Mouse (Mus musculus) mature B cell (primary cell): ENCODE measurements around the gene Med27.
"Not testable (repeated sequence)": the region's sequence is repeated elsewhere in the genome, so short reads cannot be mapped to it uniquely, and the experiment has no call there.

ENCODE experiments used
- in situ Hi-C: fragments of 300-500 bp; cut with MboI; formaldehyde crosslinking; loops from 2 replicates; pipeline ENCODE4 v1.14.3; 2019

The Med27 gene

DNA sequence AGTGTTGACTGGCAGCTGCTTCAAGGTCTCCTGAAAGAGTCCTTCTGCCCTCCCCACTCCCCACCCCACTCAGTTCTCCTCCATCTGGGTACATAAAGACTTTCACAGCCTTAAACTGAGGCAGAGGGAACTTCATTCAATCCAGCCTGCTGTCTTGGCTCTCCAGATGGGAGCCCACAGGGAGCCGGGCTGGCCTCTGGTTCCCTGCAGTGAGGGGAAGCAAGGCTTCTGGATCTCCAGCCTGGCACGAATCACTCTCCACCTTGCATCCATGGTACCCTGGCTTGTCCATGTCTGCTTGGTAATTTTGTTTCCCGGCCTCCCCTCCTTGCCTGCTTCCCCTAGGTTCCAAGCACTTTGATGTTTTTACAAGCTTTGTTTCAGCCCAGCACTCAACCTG is 172.8 kb downstream of the Med27 start:
- in situ Hi-C loops = no loop called here

DNA sequence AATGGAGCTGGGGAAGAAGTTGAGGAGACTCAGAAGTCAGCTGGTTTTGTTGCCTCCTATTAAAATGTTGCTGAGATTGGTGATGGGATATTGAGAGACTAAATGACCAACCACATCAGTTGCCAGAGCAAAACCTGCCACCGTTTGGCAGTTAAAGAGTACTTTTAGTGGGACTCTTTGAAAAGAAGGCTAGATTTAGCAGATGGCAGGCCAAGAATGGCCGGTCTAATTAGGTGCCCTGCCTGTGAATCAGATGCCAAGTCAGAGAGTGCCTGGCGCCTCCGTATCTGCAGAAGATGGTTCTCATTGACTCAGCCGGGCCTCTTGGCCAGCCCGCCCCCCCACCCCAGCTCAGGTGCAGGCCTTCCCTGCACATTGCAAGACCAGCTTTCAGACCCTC is 173.6 kb downstream of the Med27 start:
- in situ Hi-C loops = no loop called here

DNA sequence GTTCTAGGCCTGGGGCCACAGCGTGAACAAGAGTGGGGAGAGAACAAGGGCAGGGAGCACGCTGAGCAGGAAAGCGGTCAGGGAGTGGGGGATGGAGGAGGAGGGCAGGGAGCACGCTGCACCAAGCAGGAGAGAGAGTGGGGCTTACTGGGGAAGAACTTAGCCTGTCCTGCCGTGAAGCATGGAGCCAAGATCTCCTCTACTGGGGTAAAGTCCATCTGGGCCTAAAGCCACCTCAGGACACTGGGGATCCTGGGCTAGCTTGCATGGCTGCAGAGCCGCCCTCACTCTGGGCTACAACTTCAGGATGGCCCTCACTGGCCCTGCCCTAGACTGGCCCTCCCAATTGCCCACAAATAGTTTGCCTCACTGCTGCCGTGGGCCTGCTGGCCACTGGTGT is 174.9 kb downstream of the Med27 start:
- in situ Hi-C loops = no loop called here

DNA sequence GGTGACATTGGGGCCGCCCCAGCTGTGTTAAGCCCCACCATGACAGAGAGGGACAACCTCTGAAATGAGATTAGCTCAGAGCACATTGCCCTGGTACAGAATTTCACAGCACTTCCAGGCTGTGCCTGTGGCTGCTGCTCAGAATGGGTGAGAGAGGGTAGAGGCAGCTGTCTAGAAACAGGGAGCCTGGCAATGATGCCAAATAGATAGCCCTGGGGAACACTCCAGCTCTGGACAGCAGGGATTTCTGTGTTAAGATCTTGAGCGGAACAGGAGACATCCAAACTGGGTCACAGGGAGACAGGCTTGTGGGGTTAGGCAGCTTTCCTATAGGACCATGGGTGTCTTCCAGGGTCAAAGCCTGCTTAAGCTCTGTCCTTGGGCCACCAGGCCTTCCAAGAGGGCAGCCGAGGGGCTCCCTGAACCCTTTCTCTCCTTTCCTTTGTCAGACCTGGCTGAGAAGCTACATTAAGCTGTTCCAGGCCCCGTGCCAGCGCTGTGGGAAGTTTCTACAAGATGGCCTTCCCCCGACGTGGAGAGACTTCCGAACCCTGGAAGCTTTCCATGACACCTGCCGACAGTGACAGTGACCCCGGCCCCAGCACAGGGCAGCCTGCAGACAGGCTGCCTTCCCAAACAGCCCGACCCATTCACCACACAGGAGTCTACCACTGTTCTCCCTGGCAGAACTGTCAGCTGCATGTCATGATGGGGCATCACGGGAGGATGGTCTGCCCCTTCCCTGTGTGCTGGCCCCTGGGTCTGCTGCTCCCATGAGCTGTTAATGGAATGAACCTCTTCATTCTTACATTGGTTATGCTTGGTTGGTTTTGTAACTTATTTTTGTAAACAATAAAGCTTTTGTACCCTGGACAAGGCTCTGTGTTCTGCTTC is 177.5 kb downstream of the Med27 start:
- in situ Hi-C loops = no loop called here

DNA sequence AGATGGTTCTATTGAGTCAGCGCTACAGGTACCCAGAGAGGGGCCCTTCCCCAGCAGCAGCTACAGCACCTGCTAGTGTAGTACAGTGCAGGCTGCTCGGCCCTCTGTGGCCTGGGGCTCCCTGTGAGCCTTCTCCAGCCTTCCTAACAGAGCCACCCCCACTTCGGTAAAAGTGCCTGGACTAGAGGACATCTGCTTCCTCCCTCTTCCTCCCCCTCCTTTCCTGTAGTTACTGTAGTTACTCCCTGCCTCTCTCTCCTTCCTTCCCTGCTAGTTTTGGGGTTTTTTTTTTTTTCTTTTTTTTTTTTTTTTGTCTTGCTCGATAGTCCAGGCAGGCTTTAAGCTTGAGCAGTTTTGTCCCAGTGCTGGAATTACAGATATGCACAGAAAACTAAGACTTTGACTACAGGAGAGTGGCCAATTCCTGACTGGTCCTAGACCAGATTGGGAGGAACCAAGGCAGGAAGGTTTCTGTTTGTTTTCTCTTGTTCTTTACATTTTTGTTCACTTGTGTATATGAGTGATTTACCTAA is 178.7 kb downstream of the Med27 start:
- in situ Hi-C loops = no loop called here

DNA sequence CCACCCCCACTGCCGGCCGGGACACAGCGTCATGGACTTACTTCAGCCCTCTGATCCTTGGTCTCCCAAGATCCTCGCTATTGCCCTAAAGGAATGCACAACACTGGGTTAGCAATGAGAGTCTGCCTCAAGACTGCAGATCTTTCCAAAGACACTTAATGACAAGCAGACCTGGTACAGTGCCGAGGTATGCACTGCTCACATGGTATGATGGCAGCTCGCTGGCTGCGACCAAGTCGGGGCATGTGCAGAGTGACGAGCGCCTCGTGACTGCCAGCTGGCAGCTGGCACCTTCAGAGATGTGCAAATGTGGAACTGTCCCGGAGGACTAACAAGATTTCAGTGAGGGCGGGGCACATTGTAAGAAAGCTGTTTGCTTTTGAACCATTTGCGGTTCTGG is 179.6 kb downstream of the Med27 start:
- in situ Hi-C loops = no loop called here

DNA sequence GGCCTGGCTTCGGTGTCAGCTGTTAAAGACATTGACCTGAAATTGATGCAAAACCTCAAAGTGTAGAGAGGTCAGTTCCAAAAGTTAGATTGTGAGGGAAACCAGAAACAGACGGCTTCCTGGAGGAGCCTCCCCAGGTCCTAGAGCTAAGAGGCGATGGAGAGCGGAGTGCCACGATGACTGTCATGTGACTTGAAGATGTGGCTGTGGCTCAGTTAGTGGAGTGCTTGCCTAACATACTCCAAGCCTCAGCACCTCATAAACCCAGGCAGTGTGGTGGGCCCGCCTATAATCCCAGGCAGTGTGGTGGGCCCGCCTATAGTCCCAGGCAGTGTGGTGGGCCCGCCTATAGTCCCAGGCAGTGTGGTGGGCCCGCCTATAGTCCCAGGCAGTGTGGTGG is 180.9 kb downstream of the Med27 start:
- in situ Hi-C loops = not testable (repeated sequence)

DNA sequence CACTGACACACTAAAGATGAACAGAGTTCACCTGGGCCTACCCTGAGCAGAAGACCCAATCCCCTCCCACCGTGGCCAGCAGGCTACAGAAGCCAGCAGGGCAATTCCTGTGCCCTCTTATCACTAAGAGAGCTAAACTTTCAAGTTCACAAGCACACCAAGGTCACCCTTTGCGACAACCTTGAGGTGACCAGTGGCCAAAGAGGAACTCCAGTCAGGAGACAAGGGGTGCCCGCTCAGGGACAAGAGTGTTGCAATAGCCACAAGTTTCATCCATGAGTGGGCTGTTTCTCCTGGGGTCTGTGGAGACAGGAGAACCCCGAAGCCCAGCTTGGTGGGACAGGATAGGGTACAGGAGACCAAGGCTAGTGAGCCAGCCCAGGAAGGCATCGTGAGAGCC is 182.2 kb downstream of the Med27 start:
- in situ Hi-C loops = no loop called here

DNA sequence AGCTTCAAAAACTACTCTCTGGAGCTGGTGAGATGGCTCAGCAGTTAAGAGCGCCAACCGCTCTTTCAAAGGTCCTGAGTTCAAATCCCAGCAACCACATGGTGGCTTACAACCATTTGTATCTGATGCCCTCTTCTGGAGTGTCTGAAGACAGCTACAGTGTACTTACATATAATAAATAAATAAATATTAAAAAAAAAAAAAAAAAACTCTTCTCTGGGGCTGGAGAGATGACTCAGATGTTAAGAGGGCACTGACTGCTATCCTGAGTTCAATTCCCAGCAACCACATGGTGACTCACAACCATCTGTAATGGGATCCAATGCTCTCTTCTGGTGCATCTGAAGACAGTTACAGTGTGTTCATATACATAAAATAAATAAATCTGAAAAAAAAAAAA is 183.2 kb downstream of the Med27 start:
- in situ Hi-C loops = not testable (repeated sequence)

DNA sequence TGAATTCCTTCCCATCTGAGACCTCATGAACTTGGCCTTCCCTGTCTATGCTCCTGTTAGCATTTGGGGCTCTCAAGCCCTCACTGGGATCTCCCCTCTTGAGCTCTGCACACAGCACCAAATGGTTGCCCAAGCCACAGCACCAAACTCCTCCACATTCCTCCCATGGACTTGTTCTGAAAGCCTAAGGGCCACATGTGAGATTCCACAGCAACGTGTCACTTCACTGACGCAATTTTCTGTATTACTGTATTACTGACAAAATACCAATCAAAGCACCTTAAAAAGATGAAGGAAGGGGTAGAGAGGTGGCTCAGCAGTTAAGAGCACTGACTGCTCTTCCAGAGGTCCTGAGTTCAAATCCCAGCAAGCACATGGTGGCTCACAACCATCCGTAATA is 185.6 kb downstream of the Med27 start:
- in situ Hi-C loops = no loop called here

DNA sequence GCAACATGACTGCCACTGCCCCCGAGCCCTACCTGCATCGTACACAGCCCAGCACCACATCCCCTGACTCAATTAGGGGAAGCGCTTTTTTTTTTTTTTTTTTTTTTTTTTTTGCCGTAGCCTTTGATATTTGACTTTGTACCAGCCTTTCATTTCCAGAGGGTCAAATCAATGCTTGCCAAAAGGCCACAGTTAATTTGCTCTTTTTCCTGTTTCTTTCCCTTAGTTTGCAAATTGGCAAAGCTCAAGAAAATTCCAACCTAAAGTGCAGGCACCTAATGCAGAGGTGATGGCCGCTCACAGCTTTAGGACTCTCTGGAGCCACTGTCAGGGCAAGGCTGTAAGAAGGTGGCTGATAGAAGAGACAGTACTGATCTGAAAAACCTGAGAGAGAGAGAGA is 186.3 kb downstream of the Med27 start:
- in situ Hi-C loops = no loop called here

DNA sequence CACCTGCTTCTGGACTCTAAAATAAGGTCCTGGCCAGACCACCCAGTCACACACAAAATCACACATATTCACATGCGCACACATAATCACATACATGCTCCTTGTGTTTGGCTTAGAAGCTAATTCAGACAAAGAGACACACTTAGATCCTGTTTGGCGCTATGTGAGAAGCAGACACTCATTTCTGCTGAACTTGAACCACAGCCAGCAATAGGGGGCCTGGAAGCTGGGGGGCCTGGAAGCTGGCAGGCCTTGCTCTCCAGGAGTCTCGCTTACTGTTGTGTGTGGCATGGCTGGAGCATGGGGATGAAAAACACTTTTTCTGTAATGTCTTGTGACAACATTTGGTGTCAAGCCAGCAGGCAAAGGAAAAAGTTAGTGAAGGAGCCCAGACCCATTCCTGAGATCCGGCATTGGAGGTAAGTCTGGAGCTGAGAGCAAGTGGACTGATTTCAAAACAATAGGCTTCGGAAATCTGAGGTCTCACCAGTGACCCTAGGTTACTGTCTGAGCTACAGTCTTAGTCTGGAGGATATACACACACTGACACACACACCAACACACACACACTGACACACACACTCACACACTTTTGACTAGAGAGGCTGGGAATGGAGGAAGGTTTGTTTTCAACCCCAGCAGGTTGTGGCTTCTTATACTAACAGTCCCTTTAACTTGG is 189.1 kb downstream of the Med27 start:
- in situ Hi-C loops = no loop called here

DNA sequence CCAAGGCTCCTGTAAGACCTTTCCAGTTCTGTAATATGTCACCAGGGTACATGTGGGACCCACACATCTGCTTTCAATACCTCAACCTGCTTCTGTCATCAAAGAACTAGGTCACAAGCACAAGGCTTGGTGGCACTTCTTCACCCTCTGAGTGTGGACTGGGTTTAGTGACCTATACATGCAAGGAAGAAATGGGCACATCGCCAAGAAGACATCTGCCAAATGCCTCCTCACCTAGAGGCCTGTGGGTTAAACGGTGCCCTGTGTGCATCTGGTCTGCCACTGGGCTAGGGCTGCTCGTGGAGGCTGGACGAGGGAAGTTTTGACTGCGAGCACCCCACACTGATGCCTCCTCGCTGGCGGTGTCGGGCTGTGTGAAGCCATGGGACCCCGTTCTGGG is 189.9 kb downstream of the Med27 start:
- in situ Hi-C loops = no loop called here

DNA sequence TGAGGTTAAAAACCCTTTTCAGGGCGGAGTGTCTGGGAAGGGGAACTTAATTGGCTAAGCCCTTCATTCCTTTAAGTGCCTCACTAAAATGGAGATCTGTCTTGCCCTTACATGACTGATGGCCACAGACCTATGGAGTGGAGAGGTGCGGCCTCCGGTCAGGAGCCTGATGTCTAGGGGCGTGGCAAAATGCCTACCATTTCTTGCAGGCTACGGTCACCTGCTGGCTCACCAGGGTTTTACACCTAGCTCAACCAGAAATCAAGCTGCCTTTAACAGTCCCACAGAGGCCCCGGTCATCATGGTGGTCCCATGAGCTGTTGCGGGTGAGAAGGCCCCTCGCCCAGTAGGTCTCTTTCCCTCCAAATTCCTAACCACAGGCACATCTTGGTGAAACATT is 190.7 kb downstream of the Med27 start:
- in situ Hi-C loops = no loop called here

DNA sequence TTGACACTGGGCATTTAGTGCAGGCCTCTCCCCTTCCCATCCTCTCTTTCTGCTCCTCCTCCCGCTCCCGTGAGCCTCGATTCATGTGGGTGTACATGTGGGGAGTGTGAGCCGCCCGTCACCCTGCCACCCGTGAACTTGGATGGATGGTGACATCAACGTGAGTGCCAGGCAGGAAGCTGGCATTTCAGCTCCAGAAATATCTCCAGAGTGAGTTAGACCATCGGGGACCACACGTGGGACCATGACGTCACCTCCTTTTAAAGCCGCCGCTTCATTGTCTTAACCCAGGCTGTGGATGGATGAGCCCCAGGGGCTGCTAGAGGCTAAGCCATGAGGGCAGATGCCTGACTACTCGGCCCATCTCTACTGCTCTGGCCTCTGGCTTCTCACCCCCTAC is 195.4 kb downstream of the Med27 start:
- in situ Hi-C loops = no loop called here

DNA sequence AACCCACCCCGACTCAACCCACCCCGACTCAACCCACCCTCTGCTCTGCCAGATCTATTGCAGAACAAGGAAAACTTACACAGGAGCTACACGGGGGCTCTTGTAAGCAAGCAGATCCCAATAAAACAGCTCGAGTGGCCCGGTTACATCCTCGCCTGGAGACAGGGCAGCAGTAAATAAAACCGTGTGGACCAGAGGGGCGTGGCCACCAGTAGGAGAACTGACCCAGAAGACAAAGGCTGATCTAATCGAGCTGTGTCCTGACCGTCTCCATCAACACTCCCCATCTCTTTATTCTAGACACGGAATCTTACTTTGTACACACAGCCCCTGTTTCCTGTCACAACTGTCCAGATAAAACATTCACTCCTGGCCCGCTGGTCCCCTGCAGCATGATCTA is 200.0 kb downstream of the Med27 start:
- in situ Hi-C loops = no loop called here

DNA sequence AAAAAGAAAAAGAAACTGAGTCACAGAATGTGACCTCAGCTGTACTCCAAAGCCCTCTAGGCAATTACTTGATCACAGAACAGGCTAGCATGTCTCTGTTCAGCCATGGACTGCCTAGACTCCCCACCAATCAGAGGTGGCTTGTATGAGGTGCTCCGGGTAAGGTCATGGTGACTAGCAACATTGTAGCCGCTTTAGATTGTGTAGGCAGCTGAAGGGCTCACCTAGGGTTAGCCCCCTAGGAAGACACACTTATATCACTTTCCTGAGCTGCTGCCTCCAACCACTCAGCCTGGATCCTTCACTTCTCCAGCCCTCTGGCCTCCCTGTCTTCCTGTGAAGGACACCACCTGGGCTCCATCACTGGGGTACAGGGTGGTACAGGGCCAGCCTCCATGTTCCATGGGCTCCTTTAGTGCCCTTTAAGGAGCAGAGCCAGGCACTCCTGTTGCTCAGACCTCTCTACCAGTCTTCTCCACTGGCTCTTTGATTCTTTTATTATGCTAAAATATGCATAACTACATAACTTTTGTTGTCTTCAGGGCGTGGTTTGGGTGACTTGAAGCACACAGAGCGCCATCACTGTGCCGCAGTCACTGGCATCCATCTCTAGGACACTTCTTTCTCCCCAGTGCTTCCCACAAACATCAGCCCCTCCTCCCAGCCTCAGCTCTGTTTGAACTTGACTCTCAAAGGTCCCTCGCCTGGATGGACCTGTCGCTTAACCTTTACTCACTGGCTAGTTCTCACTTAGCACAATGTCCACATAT is 205.4 kb downstream of the Med27 start:
- in situ Hi-C loops = no loop called here

DNA sequence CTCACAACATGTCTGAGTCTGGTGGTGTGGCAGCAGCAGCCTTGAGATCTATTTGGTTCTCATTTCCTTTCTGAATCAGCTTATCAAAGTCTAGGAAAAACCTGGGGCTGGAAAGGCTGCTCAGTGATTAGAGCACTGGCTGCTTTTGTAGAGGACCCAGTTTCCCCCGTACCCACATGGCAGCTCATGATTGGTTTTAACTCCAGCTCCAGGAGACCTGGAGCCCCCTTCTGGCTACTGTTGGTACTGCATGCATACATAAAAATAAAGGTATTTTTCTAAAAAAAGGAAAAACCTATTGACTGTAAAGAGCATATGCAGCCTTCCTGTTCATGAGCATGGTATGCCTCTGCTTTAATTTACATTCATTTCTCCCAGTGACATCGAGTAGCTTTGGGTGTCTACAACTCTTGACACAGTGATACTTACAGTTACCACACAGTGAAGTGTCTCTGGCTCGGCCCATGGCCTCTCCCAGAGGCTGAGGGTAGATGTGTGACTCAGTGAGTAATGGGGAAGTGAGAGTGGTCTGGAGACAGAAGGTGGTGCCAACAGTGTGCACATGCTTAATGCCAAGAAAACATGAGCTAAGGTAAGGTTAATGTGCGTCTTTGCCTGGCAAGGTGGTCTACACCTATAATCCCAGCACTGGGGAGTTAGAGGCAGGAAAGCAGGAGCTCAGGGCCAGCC is 207.5 kb downstream of the Med27 start:
- in situ Hi-C loops = no loop called here

DNA sequence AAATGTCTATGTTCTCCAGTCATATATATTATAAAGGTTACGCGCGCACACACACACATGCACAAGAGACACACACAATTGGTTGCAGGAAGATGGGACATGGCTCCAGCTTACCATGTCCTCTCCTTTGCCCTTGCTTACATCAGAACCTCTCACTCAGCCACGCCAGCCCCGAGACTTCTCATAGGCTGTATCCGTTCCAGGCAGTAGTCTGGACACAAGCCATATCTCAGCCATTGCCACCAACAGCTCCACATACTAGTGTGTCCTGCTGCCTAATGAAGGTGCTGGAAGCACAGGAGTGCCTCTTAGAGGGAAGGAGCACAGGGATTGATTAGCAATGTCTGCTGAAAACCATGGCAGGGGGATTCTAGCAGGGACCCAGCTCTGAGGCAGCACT is 211.9 kb downstream of the Med27 start:
- in situ Hi-C loops = no loop called here

DNA sequence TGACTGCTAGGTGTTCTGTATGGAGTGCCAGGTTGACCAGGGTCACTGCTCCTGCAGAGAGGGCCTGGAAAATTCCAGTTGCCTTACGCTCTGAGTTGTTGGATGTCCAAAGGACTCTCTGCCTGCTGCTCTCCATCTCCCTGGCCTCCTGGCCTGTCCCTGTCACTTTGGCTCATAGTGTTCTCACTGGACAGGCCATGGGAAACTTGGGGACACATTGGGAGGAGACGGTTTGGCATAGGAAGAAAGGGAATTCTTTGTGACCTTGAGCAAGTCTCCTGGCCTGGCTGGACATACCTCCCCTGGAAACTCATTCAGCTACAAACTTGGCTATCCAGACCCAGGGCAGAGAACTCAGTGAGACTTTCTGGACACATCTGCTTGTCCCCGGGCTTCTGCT is 213.3 kb downstream of the Med27 start:
- in situ Hi-C loops = no loop called here

DNA sequence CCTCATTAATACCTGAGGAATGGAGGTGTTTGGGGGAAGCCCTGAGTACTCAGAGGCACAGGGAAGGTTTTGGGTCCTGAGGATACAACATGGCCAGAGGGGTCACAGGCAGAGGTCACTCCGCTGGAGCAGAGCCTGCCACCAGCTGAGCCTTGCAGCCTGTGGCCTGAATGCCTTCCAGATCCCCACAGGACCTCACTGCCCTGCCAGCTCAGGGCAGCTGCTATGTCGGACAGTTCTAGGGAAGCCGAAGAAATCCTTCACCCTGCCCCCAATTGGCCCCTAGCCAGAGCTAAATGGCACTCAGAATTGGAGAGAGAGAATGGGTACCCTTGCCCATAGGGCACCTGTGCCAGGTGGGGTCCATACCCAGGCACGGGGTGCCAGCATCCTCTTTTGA is 214.8 kb downstream of the Med27 start:
- in situ Hi-C loops = no loop called here

DNA sequence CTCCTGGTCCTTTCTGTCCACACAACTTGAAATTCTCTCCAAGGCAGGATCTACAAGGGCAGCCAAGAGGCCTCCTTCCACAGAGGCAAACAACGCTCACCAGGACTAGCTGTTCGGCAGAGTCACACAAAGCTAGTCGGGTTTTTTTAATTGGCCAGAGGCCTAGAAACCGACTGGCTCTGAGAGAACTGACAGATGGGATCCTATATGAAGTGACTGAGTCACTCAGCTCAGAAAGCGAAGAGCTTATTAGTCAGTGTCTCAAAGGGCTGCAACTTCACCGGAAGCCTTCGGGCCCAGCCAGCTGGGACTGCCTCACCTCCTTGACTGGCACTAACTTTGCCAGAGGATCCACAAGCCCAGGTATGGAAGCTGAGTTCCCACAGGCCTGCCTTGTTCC is 217.4 kb downstream of the Med27 start:
- in situ Hi-C loops = no loop called here
